Mouse (Mus musculus) left cerebral cortex, adult 11 months (tissue): Measurements from ENCODE around the gene Sdcbp2.

Experiments used
- DNase-seq: peaks from one replicate; pipeline ENCODE4 v3.0.0; 2022; ENCODE audit warnings: low spot score

The Sdcbp2 gene

DNA sequence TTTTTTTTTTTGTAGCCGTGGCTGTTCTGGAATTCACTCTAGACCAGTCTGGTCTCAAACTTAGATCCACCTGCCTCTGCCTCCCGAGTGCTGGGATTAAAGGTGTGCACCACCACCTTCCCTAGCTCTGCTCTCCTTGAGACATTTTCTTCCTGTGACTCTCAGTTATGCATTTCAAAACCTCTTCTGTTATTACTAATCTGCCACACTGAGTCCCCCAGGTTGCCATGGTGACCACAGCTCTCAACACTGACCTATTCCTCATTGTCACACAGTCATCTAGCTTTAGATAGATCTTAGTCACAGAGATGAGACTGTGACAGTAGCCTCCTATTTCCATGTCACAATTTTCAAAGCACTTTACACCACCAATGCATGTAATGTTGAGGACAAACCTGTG, 3.0 kb upstream of the Sdcbp2 start:
- no peak for DNase-seq

DNA sequence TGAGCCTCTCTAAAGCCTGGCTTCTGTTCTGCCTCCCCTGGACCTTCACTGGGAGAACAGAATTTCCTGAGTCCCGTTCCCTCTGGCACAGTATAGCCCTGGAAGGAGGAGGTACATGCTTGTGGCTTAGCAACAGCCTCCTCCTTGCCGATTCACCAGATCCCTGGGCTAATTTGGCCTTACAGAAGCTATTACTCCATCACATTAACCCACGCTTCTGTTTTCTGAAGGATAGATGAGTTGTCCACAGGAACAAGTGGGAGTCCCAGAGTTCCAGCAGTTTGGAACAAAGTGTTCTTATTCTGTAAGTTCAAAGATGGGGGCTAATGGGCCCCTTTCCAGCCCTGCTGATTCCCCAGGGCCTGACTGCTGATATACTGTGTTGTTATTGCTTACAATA, 1.2 kb downstream of the Sdcbp2 start:
- DNase-seq: peak; percentile 40

DNA sequence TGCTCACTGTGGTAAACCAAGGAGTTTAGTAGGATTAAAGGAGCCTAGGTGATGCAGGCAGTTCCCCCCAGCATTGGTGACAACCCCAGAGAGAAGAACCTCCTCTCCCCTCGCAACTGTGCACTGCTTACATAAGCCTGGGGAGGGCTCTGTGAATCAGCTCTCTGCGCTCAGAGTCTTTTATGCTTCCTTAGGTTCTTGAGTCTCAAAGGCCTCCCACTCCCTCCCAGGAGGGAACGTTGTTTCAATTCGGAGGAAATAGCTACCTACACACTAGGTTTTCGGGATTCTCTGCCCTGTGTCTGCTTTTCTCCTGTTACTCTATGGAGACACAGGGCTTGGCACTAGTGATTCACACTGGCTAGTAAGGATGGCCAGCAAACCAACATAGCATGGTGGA, 2.2 kb downstream of the Sdcbp2 start:
- DNase-seq: peak; percentile 64

DNA sequence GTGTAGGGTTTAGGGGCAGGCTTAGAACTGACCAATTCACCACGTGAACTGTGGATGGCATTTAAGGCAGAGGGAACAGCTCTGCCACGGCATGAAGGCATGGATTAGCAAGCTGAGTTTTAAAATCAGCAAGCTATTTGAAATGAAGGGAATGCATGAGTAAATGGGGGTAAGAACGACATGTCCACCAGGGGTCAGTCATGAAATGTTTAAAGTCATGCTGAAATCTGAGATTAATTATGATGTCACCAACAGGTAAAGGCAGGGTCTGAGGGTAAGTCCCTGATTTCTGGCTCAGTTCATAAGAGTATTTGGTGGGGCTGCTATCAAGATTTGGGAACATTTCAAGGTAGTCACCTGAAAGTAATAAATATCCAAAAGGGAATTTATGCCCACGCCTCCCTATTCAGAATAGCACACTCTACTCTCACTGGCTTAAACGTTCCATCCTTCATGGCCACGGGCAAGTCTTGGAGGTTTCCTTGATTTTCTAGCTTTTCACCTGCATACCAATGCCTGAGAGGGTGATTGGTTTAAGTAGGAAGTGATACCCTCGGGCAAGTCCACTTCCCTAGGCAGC, 2.8 kb downstream of the Sdcbp2 start:
- DNase-seq: no peak

DNA sequence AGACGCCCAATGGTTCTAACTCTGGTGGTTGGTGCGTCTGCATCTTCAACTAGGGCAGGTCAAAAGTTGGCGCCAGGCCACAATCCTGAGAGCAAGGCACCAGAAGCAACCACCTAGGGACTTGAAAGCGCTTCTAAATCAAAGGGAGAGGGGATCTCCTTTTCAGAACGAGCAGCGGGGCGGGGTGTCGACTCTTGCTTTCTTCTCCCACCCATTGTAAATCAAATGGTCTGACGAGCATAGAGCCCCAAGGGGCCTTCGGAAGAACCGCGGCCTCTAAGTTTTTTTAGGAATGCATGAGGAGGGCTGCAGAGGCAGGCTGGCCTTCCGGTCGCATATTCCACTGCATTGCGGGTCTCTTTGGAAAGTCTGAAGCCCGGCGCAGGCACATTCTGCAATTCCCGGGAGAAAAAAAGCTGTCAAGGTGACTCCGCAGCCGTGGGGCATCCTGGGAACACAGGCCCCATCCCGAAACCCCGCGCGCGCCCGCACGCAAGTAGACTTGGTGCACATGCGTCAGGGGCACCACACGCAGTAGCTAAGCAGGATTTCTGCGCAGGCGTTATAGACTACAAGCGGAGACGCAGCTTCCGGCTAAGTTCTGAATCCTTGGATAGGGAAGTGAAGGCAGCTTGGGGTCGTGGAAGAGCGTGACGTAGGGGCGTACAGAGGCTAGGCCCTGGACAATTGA, 3.4 kb downstream of the Sdcbp2 start:
- DNase-seq: peak; percentile 90

DNA sequence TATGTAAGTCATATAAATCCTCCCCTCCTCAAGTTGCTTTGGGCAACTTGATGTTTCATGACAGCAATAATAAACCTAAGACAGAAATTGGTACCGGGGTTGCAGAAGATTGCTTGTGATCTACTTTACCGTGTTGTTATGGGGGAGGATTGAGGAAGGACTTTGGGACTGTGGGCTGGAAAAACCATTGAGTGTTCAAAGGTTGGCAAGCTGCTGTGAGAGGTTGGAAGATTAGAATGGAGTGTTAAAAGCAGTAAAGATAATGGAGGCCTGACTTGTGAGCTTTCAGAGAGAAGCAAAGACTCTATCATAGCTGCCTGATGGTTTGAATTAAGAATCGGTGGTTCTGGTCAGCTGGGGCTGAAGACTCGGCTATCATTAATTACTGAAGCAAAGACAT, 6.8 kb downstream of the Sdcbp2 start:
- no peak for DNase-seq

DNA sequence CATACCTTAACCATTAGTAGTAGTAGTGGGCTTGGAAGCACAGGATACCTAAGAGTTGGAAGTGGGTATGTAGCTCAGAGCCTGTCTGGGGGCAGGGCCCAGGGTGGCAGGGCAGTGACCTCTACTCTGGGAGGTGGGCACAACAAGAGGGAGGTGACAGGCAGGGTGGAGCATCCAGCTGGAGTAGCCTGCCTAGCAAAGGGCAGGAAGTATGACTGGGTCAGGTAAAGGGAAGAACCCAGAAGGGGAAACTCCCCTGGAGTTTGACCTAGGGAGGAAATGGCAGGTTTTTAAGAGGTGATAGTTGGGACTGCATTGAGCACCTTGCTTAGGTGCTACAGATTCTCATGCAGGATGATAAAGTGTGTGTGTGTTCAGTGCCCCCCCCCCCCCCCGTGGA, 8.5 kb downstream of the Sdcbp2 start:
- no peak for DNase-seq

DNA sequence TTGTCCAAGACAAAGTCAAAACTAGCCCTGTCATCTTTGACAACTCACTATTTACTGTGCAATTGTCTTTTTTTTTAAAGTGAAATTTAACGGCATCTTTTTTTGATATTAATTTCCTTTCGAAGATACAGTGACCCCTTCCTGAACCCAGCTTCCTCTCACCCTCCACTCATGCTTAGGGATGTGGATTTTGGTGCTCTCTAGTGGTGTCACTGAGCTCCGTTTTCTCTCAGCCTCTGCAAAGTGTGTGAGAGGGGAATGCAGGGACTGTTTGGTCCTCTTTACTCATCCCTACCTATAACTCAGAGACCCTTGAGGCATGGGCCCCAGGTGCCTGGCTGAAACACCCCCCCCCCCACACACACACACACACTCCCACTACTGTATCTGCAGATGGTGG, 13.5 kb downstream of the Sdcbp2 start:
- DNase-seq: no peak

DNA sequence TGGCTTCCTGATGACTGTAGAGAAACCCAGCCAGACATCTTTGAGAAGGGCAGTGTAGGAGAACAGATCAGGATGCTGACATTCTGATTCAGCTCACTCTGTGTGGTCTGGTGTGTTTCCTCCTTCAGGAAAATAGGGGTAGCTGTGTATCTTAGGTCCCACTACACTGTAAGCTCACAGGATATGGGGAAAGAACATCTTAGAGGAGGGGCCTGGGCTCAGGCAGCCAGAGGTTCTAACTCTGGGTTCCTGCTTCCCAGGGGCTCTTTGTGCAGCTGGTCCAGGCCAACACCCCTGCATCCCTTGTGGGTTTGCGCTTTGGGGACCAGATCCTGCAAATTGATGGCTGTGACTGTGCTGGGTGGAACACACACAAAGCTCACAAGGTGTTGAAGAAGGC, 14.4 kb downstream of the Sdcbp2 start:
- no peak for DNase-seq

DNA sequence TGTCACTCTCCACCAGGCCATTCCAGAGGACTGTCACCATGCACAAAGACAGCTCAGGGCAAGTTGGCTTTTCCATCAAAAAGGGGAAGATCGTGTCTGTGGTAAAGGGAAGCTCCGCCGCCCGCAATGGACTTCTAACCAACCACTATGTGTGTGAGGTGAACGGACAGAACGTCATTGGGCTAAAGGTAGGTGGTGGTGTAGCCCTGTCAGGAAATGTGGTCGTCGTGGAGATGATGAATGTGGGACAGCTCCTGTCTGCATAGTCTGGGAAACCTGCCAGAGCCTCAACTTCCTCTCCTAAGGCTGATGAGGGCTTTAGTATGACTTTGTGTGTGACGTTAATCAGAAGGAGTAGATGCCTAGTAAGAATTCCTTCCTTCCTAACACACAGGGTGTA, 14.9 kb downstream of the Sdcbp2 start:
- DNase-seq: no peak

DNA sequence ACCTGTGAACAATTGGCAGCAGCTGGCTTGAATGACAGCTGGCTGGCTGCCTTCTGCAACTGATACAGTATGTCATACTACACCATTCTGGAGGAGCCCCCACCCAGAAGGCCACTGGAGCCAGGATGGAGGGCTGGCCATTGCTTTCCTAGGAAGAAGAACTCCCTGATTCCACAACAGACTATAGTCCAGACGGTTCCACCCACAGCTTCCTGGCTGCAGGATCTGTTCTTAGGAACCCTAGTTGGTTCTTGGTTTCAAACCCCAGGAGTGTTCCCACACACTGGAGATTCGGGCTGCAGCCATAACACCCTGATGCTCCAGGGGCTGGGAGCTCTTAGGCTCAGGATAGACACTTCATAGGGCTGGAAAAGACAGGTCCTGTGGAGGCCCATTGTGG, 25.6 kb downstream of the Sdcbp2 start:
- peak; percentile 48 for DNase-seq

DNA sequence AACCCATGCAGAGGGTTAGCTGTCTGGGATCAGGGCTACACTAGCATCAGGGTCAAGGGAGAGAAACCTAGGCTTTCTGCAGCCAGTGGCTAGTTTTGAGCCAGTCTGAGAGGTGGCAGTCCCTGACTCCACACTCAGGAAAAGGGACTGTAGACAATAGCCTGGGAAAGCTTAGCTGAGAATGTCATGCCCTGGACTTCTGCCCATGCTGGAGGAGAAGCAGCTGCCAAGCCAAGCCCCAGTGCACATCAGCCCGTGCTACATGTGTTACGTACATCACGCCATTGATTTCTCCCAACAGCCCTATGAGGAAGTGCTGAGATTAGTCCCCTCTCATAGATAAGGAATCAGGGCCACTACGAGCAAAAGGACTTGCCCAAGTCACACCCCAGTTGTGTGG, 29.7 kb downstream of the Sdcbp2 start:
- DNase-seq: no peak

DNA sequence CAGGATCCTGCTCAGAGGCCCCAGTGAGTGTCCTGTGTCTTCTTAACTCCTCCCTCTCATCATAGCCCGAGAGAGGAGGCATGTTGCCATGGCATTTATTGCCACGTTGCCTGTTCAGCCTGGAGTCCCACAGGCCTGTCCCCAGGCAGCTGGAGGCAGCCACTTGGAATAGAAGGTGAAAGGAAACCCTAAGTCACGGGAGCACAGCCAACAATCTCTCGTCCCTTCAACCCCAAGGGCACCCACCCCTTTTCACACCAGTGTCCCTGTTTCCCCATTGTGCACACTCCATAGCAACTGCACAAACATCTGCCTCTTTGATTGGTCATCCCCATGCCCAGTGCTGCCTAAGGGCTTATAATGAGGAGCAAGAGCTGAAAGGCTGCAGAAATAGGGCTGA, 31.2 kb downstream of the Sdcbp2 start:
- no peak for DNase-seq

DNA sequence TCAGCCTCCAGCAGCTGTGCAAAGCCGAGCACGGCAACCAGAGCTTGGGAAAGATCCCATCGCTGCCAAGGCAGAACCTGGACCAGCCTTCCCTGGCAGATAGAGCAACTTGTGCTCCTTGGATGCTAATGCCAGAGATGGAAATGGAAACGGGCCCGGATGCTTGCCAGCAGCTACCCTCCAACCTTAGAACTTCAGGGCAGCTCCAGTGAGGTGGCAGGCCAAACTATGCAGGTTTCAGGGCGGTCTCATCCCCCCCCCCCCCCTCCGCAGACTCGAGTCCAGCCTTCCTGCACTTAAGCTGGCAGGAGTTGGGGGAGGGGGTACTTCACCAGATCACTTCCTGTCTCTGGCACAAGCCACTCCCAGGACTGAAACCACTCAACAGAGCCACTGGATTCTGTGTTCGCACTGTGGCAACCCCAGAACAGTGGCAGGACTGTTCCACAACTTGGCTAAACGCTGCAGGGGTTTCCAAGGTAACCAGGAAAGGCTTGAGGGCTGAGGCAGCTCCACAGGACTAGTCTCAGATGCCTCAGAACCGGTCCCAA, 33.1 kb downstream of the Sdcbp2 start:
- peak; percentile 80 for DNase-seq

DNA sequence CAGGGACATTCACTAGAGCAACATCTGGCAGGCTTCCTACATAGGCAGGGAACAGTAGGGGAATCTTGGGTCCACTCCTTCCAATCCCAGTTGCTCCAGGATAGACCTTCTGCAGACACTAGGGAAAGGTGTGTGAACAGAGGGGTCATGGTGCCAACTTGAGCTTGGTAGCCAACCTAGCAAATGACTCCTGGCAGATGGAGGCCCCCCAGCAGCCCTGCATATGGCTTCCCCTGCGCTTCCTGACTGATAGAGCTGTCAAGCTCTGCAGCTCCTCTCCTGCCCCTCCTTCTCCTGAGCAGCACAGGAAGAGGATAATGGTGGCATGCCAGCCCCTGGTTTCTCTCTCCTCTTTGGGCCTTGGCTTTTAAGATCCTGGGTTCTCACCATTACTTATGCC, 36.0 kb downstream of the Sdcbp2 start:
- no peak for DNase-seq

DNA sequence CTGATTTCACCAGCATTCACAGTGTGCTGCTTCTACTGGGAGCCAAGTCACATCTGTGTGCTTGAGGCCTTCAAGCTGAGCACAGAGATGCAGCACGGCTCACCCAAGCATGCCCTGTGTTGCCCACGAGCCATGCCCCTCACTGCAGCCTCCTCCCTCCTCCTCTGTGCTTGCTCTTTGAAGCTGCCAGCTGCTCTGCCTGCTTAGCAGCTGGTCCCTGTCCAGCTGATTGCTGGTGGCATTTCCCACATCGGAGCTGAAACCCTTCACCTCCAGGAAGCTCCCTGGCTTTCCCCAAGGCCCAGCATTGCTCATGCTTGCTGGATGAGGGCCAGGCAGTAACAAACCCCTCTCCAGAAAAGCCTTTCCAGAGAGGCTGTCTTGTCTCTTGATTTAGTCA, 37.6 kb downstream of the Sdcbp2 start:
- DNase-seq: no peak

DNA sequence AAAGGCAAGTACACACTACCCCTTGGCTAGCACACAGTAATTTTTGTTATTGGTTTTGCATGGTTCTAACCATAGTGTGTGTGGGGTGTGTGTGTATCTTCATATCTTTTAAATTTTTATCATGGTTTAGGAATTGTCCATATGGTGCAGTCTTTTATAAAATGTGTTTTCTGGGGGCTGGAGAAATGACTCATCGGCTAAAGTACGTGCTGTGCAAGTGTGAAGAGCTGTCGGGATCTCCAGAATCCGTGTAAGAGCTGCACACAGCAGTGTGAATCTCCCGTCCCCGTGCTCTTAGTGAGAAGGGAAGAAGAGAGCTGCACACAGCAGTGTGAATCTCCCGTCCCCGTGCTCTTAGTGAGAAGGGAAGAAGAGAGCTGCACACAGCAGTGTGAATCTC, 43.4 kb downstream of the Sdcbp2 start:
- peak; percentile 65 for DNase-seq

DNA sequence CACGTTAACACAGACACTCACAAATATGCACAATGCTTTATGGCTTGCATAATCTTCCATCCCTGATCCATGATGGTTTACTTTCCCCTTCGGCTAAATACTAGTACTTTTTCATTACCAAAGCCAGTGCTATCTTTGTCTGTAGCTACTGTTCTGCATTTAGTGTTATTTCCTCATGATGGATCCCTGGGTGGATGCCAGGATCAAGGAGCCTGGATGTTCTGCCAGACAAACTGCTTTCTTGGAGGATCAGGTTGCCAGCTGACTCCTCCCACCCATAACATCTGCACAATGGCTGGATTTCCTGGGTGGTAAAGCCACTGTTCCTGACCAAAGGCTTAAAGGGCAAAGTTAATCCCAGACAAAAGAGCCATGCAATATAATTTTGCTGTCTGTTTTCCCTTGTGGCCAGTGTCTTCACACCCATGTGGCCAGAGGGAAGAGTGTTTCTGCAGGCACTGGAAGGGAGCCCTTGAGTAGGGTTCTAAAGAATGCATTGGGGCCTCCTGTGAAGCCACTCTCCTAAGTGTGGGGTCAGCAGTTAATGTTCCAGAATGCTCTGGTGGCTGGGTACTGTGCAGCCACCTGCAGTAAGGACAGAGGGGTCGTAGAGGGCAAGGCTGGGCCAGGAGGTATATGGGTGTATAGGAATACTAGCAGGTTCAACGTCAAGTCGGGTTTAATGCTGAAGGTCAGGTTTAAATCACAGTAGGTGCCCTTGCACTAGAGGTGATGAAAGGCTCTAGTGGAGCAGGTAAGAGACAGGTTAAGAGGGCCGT, 44.3 kb downstream of the Sdcbp2 start:
- no peak for DNase-seq

DNA sequence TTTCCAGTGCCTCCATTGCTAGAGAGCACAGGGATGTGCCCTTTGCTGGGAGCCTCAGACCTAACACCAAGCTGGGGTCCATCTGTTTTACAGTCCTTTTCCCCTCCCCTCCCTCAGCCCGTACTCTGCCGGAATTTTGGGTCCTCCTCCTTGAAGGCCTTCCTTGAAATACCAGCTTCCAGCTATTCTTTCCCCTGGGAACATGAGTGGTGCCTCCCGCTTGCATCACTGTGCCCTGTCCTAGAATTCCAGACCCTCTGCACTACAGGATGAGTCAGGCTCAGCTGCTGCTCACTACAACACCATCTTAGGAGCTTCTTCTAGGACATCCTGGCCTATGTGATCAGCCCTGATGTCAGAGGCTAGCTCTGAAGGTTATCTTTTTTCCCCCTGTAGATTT, 51.4 kb downstream of the Sdcbp2 start:
- no peak for DNase-seq

DNA sequence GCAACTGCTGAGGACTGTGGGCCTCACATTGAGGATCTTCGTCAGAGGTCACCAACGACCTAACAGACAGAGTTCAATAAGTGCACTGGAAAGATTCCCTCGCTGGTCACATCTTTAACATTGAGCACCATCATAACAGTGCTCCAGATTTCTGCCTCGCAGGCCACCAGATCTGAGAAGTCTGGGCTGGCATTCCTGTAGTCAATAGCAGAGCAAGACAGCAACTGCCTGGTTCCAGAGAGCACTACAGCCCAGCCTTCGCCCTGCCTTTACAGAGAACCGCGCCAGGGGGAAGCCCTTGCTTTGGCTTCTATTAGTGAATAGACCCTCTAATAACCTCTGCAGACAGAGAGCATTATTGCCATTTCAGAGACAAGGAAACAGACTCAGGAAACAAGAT, 53.9 kb downstream of the Sdcbp2 start:
- no peak for DNase-seq

DNA sequence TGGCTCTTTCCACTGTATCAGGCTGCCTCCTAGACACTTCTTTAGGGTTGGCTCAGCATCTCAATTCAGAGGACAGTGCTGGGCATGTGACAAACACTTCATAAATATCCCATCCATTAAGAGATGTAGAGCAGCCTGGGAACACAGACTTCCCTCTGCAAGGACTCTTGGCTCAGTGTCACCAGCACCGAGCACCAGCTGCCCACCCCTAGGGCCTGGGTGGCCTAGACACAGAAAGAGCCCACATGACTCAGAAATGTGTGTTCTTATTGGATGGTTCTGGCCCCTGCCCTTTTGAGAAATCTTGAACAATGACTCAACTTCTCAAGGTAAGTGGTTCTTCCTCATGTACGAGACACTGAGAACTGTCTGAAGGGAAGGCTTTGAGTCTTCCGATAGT, 55.6 kb downstream of the Sdcbp2 start:
- DNase-seq: no peak

DNA sequence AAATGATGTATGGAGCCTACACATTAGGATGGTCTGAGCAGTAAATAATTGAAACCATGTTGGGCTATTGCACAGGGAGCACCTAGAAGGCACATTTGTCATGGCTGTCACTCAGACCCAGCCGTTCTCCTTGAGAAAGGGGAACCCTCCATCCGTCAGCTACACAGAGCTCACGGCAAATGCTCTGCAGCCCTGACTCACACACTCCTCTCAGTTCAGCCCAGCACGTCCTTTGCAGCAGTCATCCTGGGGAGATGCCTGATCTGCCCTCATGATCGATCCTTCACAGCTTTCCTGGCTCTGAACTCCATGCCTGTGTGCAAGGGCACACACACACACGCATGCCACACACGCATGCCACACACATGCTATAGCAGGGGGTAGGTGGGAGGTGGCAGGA, 56.9 kb downstream of the Sdcbp2 start:
- no peak for DNase-seq
